Mouse (Mus musculus): ENCODE results near the gene Gm1993. TPM values are rescaled to one million over a fixed set of nuclear protein-coding genes. Genes with fewer than 3 reads are reported as not detected.
"Not testable (repeated sequence)": the region's sequence is repeated elsewhere in the genome, so short reads cannot be mapped to it uniquely, and the experiment has no call there.

Gm1993 gene
- polyA plus RNA-seq (2012; fragmentation: generic; extraction: Trizol): not detected

DNA sequence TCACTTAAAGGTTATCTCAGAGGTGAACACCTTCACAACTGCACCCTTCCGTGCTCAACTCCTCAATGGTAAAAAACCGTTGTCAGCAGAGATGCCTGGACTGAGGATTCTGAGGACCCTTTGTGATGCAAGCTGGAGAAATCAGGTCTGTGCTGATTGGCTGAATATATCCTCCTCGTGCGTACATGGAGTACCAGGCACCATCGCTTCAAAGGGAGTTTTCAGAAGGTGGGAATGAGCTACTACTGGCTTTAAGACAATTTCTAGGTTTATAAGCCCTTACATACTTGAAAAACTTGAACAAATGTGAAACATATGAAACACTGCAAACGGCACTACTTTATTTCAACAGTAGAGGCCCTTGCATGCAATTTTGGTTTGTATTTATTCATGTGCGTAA is at the start of gene Gm1993:
Gm1993 (minus strand) TSS at position 101 of the 400 bp plus-strand sequence.
- H3K4me3 ChIP-seq; H3K79me2 ChIP-seq (ENCODE audit: control insufficient read depth, insufficient read depth); H3K27me3 ChIP-seq (ENCODE audit: control insufficient read depth, insufficient read depth, insufficient read length); H3ac ChIP-seq (ENCODE audit: control insufficient read depth, insufficient read length); H3K4me2 ChIP-seq (ENCODE audit: low read depth); H3K36me3 ChIP-seq (ENCODE audit: control insufficient read depth, insufficient read depth): not testable (repeated sequence)
